Mouse (Mus musculus): ENCODE data around the gene Cav3. TPM values are rescaled to one million over a fixed set of nuclear protein-coding genes. Genes with fewer than 3 reads are reported as not detected.

The Cav3 gene
- total and polyA plus RNA-seq, 2 experiments = 0.18 TPM; not detected in 1

- peaks cover 22% of the 10 kb centered on the region for H3K4me1 ChIP-seq (ENCODE audit: control insufficient read depth, insufficient read depth, low read length)
- no peak overlapping the region for H3K4me3 ChIP-seq (ENCODE audit: insufficient read depth, low read depth, low read length)
- WGBS = 24% methylated on average over 8 of the region's 8 CpGs
- H3K27ac ChIP-seq (replicated peaks; ENCODE audit: insufficient read depth, low read depth, low read length) = peak overlapping the region; percentile 55
- TF ChIP-seq CTCF (IDR thresholded peaks at IDR 0.05; ENCODE audit: low read depth, low read length) (no peak), POLR2A (IDR thresholded peaks at IDR 0.05; ENCODE audit: extremely low read depth, insufficient read depth, low read length) (no peak)
- H3K27me3 ChIP-seq (ENCODE audit: control insufficient read depth, insufficient read depth, low read length) = no peaks in the 10 kb centered on the region
- H3K79me2 ChIP-seq (ENCODE audit: control insufficient read depth, insufficient read depth, low read length) = no peaks in the 10 kb centered on the region
- peak; percentile 85 for DNase-seq (ENCODE audit: extremely low read depth, low read depth, low spot score)
- H3K36me3 ChIP-seq (ENCODE audit: control insufficient read depth, insufficient read depth, low read length) = no peaks in the 10 kb centered on the region
- no peak overlapping the region for H3K9ac ChIP-seq (ENCODE audit: low read depth, low read length)
Observed at GRCm38 (mm10) chr6:112496291-112497060, 37.2 kb downstream of the Cav3 start.

- peak; percentile 14 for DNase-seq (ENCODE audit: extremely low read depth, low read depth, low spot score)
- Histone ChIP-seq H3K79me2 (ENCODE audit: control insufficient read depth, insufficient read depth, low read length) (no peaks in the 10 kb centered on the region), H3K9ac (ENCODE audit: low read depth, low read length) (no peak overlapping the region), H3K4me3 (ENCODE audit: insufficient read depth, low read depth, low read length) (no peak overlapping the region), H3K27me3 (ENCODE audit: control insufficient read depth, insufficient read depth, low read length) (no peaks in the 10 kb centered on the region), H3K36me3 (ENCODE audit: control insufficient read depth, insufficient read depth, low read length) (no peaks in the 10 kb centered on the region), H3K27ac (replicated peaks; ENCODE audit: insufficient read depth, low read depth, low read length) (peak overlapping the region; percentile 56), H3K4me1 (ENCODE audit: control insufficient read depth, insufficient read depth, low read length) (peaks cover 22% of the 10 kb centered on the region)
- TF ChIP-seq POLR2A (IDR thresholded peaks at IDR 0.05; ENCODE audit: extremely low read depth, insufficient read depth, low read length) = no peak
- no peak for TF ChIP-seq CTCF (IDR thresholded peaks at IDR 0.05; ENCODE audit: low read depth, low read length)
- 43% methylated on average over 2 of the region's 2 CpGs for WGBS
Observed at GRCm38 (mm10) chr6:112497456-112497855, 38.2 kb downstream of the Cav3 start.

- Histone ChIP-seq H3K79me2 (ENCODE audit: control insufficient read depth, insufficient read depth, low read length) (no peaks in the 10 kb centered on the region), H3K27ac (replicated peaks; ENCODE audit: insufficient read depth, low read depth, low read length) (peak overlapping the region; percentile 75), H3K4me3 (ENCODE audit: insufficient read depth, low read depth, low read length) (no peak overlapping the region), H3K36me3 (ENCODE audit: control insufficient read depth, insufficient read depth, low read length) (no peaks in the 10 kb centered on the region), H3K4me1 (ENCODE audit: control insufficient read depth, insufficient read depth, low read length) (peaks cover 22% of the 10 kb centered on the region), H3K9ac (ENCODE audit: low read depth, low read length) (no peak overlapping the region), H3K27me3 (ENCODE audit: control insufficient read depth, insufficient read depth, low read length) (no peaks in the 10 kb centered on the region)
- 29% methylated on average over 3 of the region's 3 CpGs for WGBS
- TF ChIP-seq POLR2A (IDR thresholded peaks at IDR 0.05; ENCODE audit: extremely low read depth, insufficient read depth, low read length) (no peak), CTCF (IDR thresholded peaks at IDR 0.05; ENCODE audit: low read depth, low read length) (no peak)
- DNase-seq (ENCODE audit: extremely low read depth, low read depth, low spot score) = peak; percentile 90
Observed at GRCm38 (mm10) chr6:112498716-112499115, 39.4 kb downstream of the Cav3 start.

GRCm38 (mm10) chr6:112499456-112499855, 40.2 kb downstream of the Cav3 start:
- peak; percentile 93 for DNase-seq (ENCODE audit: extremely low read depth, low read depth, low spot score)
- WGBS = 30% methylated on average over 2 of the region's 2 CpGs
- TF ChIP-seq POLR2A (IDR thresholded peaks at IDR 0.05; ENCODE audit: extremely low read depth, insufficient read depth, low read length) = no peak
- no peaks in the 10 kb centered on the region for H3K36me3 ChIP-seq (ENCODE audit: control insufficient read depth, insufficient read depth, low read length)
- no peak overlapping the region for H3K9ac ChIP-seq (ENCODE audit: low read depth, low read length)
- H3K4me1 ChIP-seq (ENCODE audit: control insufficient read depth, insufficient read depth, low read length) = peaks cover 22% of the 10 kb centered on the region
- H3K27ac ChIP-seq (replicated peaks; ENCODE audit: insufficient read depth, low read depth, low read length) = peak overlapping the region; percentile 75
- H3K79me2 ChIP-seq (ENCODE audit: control insufficient read depth, insufficient read depth, low read length) = no peaks in the 10 kb centered on the region
- H3K27me3 ChIP-seq (ENCODE audit: control insufficient read depth, insufficient read depth, low read length) = no peaks in the 10 kb centered on the region
- no peak overlapping the region for H3K4me3 ChIP-seq (ENCODE audit: insufficient read depth, low read depth, low read length)

GRCm38 (mm10) chr6:112501156-112501555, 41.9 kb downstream of the Cav3 start:
- no peak overlapping the region for H3K4me3 ChIP-seq (ENCODE audit: insufficient read depth, low read depth, low read length)
- peaks cover 18% of the 10 kb centered on the region for H3K4me1 ChIP-seq (ENCODE audit: control insufficient read depth, insufficient read depth, low read length)
- H3K27ac ChIP-seq (replicated peaks; ENCODE audit: insufficient read depth, low read depth, low read length) = no peak overlapping the region
- H3K27me3 ChIP-seq (ENCODE audit: control insufficient read depth, insufficient read depth, low read length) = no peaks in the 10 kb centered on the region
- no peaks in the 10 kb centered on the region for H3K79me2 ChIP-seq (ENCODE audit: control insufficient read depth, insufficient read depth, low read length)
- no peak overlapping the region for H3K9ac ChIP-seq (ENCODE audit: low read depth, low read length)
- peak; percentile 67 for DNase-seq (ENCODE audit: extremely low read depth, low read depth, low spot score)
- peak; percentile 22; the same call in 1 of the 2 replicates for TF ChIP-seq CTCF (IDR thresholded peaks at IDR 0.05; ENCODE audit: low read depth, low read length)
- TF ChIP-seq POLR2A (IDR thresholded peaks at IDR 0.05; ENCODE audit: extremely low read depth, insufficient read depth, low read length) = no peak
- 30% methylated on average over 2 of the region's 2 CpGs for WGBS
- H3K36me3 ChIP-seq (ENCODE audit: control insufficient read depth, insufficient read depth, low read length) = no peaks in the 10 kb centered on the region

- H3K27me3 ChIP-seq (ENCODE audit: control insufficient read depth, insufficient read depth, low read length) = no peaks in the 10 kb centered on the region
- no peaks in the 10 kb centered on the region for H3K4me1 ChIP-seq (ENCODE audit: control insufficient read depth, insufficient read depth, low read length)
- no peaks in the 10 kb centered on the region for H3K79me2 ChIP-seq (ENCODE audit: control insufficient read depth, insufficient read depth, low read length)
- no peak overlapping the region for H3K27ac ChIP-seq (replicated peaks; ENCODE audit: insufficient read depth, low read depth, low read length)
- no peaks in the 10 kb centered on the region for H3K36me3 ChIP-seq (ENCODE audit: control insufficient read depth, insufficient read depth, low read length)
- TF ChIP-seq CTCF (IDR thresholded peaks at IDR 0.05; ENCODE audit: low read depth, low read length) = no peak
- TF ChIP-seq POLR2A (IDR thresholded peaks at IDR 0.05; ENCODE audit: extremely low read depth, insufficient read depth, low read length) = no peak
- 75% methylated on average over 2 of the region's 2 CpGs for WGBS
- no peak for DNase-seq (ENCODE audit: extremely low read depth, low read depth, low spot score)
- H3K9ac ChIP-seq (ENCODE audit: low read depth, low read length) = no peak overlapping the region
- no peak overlapping the region for H3K4me3 ChIP-seq (ENCODE audit: insufficient read depth, low read depth, low read length)
Observed at GRCm38 (mm10) chr6:112507617-112508016, 48.3 kb downstream of the Cav3 start.

Data from liver, adult 2 months (tissue).